Mouse (Mus musculus): ENCODE results near the gene Coro2a. TPM values are rescaled to one million over a fixed set of nuclear protein-coding genes. Genes with fewer than 3 reads are reported as not detected.
"Not testable (repeated sequence)": the region's sequence is repeated elsewhere in the genome, so short reads cannot be mapped to it uniquely, and the experiment has no call there.

Gene Coro2a
- 10 to 100 TPM; 15.7 to 19.5 (median 17.8) TPM for total RNA-seq (2022)

- DNase-seq (ENCODE audit: low spot score in 2 of 2) = peak; percentile 74 to 87
Measured at GRCm38 (mm10) chr4:46601844-46602423, at the start of gene Coro2a. Gene Coro2a, minus strand, starts transcription at chr4:46602202.

- peak; percentile 79 to 91 for DNase-seq (ENCODE audit: low spot score in 2 of 2)
Measured at GRCm38 (mm10) chr4:46650086-46650753, 48.2 kb upstream of the Coro2a start, which contains the start of gene Tbc1d2. Gene Tbc1d2, minus strand, starts transcription at chr4:46650209.

- DNase-seq (ENCODE audit: low spot score in 2 of 2) = no peak
Measured at GRCm38 (mm10) chr4:46649161-46649560, 47.2 kb upstream of the Coro2a start.

- no peak for DNase-seq (ENCODE audit: low spot score in 2 of 2)
Measured at GRCm38 (mm10) chr4:46643676-46644112, 41.7 kb upstream of the Coro2a start.

GRCm38 (mm10) chr4:46642924-46643675, 41.1 kb upstream of the Coro2a start:
- no peak for DNase-seq (ENCODE audit: low spot score in 2 of 2)

GRCm38 (mm10) chr4:46641283-46641682, 39.3 kb upstream of the Coro2a start:
- no peak for DNase-seq (ENCODE audit: low spot score in 2 of 2)

GRCm38 (mm10) chr4:46639866-46640265, 37.9 kb upstream of the Coro2a start:
- no peak for DNase-seq (ENCODE audit: low spot score in 2 of 2)

GRCm38 (mm10) chr4:46637250-46637649, 35.2 kb upstream of the Coro2a start:
- not testable (repeated sequence) for DNase-seq (ENCODE audit: low spot score in 2 of 2)

- DNase-seq (ENCODE audit: low spot score in 2 of 2) = no peak
Measured at GRCm38 (mm10) chr4:46635702-46636430, 33.9 kb upstream of the Coro2a start.

GRCm38 (mm10) chr4:46634881-46635280, 32.9 kb upstream of the Coro2a start:
- no peak for DNase-seq (ENCODE audit: low spot score in 2 of 2)

GRCm38 (mm10) chr4:46633565-46633964, 31.6 kb upstream of the Coro2a start:
- not testable (repeated sequence) for DNase-seq (ENCODE audit: low spot score in 2 of 2)

GRCm38 (mm10) chr4:46632465-46632864, 30.5 kb upstream of the Coro2a start:
- no peak for DNase-seq (ENCODE audit: low spot score in 2 of 2)

- no peak for DNase-seq (ENCODE audit: low spot score in 2 of 2)
Measured at GRCm38 (mm10) chr4:46630390-46630789, 28.4 kb upstream of the Coro2a start.

GRCm38 (mm10) chr4:46628873-46629272, 26.9 kb upstream of the Coro2a start:
- no peak for DNase-seq (ENCODE audit: low spot score in 2 of 2)

GRCm38 (mm10) chr4:46628081-46628480, 26.1 kb upstream of the Coro2a start:
- no peak for DNase-seq (ENCODE audit: low spot score in 2 of 2)

- DNase-seq (ENCODE audit: low spot score in 2 of 2) = no peak
Measured at GRCm38 (mm10) chr4:46625101-46625500, 23.1 kb upstream of the Coro2a start.

- no peak for DNase-seq (ENCODE audit: low spot score in 2 of 2)
Measured at GRCm38 (mm10) chr4:46623007-46623406, 21.0 kb upstream of the Coro2a start.

- DNase-seq (ENCODE audit: low spot score in 2 of 2) = no peak
Measured at GRCm38 (mm10) chr4:46620946-46621345, 18.9 kb upstream of the Coro2a start.

- DNase-seq (ENCODE audit: low spot score in 2 of 2) = no peak
Measured at GRCm38 (mm10) chr4:46620330-46620729, 18.3 kb upstream of the Coro2a start.

GRCm38 (mm10) chr4:46618196-46618817, 16.3 kb upstream of the Coro2a start:
- no peak for DNase-seq (ENCODE audit: low spot score in 2 of 2)

- no peak for DNase-seq (ENCODE audit: low spot score in 2 of 2)
Measured at GRCm38 (mm10) chr4:46617408-46617807, 15.4 kb upstream of the Coro2a start.

Measured in layer of hippocampus, adult 8-10 months (tissue).